Mouse (Mus musculus) megakaryocyte, embryonic 14.5 days (primary cell): ENCODE data around the gene Klk11. TPM values are rescaled to one million over a fixed set of nuclear protein-coding genes. Genes with fewer than 3 reads are reported as not detected.

Source experiments
- H3K27me3 ChIP-seq: replicated peaks from 2 replicates; pipeline ENCODE3; 2012; ENCODE audit warnings: inconsistent platforms
- H3K36me3 ChIP-seq: replicated peaks from 2 replicates; pipeline ENCODE3; 2012; ENCODE audit warnings: low read length, inconsistent platforms, mixed read lengths
- H3K4me1 ChIP-seq: 2 replicates; pipeline ENCODE4 v1.6.1; 2012; ENCODE audit warnings: inconsistent platforms
- H3K4me3 ChIP-seq: replicated peaks from 2 replicates; pipeline ENCODE3; 2012; ENCODE audit warnings: moderate library complexity, mild to moderate bottlenecking, inconsistent platforms
- H3K9me3 ChIP-seq: 2 replicates; pipeline ENCODE4 v1.6.1; 2012; ENCODE audit warnings: inconsistent platforms
- FLI1 ChIP-seq: IDR thresholded peaks from 2 replicates; pipeline ENCODE4 v1.6.1; 2012; ENCODE audit warnings: low read length, inconsistent platforms, mixed read lengths
- GATA1 ChIP-seq: IDR thresholded peaks from 3 replicates; pipeline ENCODE4 v1.6.1; 2012; ENCODE audit warnings: mixed read lengths, low read length, inconsistent platforms, borderline replicate concordance
- polyA plus RNA-seq: library from polyadenylated mRNA; stranded (reverse); fragments of >175 nt; gene quantifications from 2 replicates; pipeline ENCODE4 v1.2.3, GENCODE M21; 2012; ENCODE audit warnings: low replicate concordance; ENCODE audit not compliant: insufficient read depth

Gene Klk11
- not detected in 2 replicates for polyA plus RNA-seq

DNA sequence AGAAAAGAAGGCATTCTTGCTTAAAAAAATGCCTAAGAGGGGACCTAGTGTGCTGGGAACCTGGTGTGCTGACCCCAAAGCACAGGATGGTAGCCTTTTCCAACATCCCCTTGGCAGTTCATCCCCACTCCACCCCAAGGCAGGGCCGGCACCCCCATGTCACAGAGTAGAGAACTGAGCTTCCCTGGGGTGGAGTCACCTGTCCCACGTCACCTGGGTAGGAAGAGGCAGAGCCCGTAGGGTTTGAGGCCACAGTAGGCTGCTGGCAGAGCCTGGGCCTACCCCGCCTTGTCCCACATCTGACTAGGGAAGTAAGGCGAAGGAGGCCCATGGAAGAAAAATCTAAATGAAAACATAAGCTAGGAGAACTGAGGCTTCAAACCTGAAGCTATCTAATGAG, at the start of gene Klk11:
TSS of gene Klk11 (plus strand) at position 241 of the 400 bp plus-strand sequence.
- Histone ChIP-seq H3K4me3 (no peak within 1 kb of the TSS), H3K36me3 (no peaks in the 10 kb centered on the region), H3K9me3 (0 out of 2 replicates have a peak, but pooled peaks cover 6% of the 10 kb centered on the region), H3K4me1 (no peaks in the 10 kb centered on the region), H3K27me3 (peaks cover 6% of the 10 kb centered on the region)
- TF ChIP-seq GATA1 = no peak
- TF ChIP-seq FLI1 = no peak

DNA sequence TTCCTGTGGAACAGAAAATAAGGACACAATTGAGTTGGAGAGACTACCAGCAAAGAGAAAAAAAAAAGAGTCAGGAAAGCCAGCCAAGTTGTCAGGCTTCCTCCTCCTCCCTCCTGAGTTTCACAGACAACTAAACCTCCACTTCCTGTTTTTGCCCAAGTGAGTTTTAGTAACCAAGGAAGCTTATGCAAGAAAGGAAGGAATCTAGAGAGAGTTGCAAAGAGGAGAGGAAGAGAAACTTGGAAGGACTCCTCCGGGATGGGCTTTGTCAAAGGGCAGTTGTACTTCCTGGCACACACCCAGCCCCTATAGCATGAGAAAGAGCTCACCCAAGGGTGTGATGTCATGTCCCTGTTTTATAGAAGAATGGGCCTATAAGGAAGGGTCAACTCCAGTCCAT, 26.6 kb upstream of the Klk11 start:
- no peak for TF ChIP-seq FLI1
- TF ChIP-seq GATA1 = no peak
- Histone ChIP-seq H3K27me3 (no peaks in the 10 kb centered on the region), H3K36me3 (no peaks in the 10 kb centered on the region), H3K4me3 (no peak overlapping the region), H3K4me1 (peaks cover 7% of the 10 kb centered on the region; the same call in 1 of the 2 replicates), H3K9me3 (no peaks in the 10 kb centered on the region)

DNA sequence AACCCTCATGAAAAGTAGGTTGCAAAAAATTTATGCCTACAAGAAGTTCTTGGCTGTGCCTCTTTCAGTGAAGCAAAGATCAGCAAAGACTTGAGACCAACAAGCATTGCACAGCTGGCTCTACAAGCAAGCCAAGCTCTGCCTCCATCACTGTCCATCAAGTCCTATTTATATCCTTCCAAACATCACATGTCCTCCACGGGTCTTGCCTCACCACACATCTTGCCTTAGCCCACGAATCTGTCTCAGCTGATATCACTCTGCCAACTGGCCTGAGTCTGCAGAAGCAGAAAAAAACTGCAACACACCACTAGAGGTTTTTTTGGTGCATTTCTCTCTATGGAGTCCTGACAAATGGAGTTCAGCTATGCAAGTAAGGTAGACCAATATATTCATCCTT, 21.6 kb upstream of the Klk11 start:
- TF ChIP-seq GATA1 (no peak), FLI1 (no peak)
- H3K27me3 ChIP-seq = no peaks in the 10 kb centered on the region
- H3K4me1 ChIP-seq = peaks cover 1% of the 10 kb centered on the region; the same call in 1 of the 2 replicates
- no peak overlapping the region for H3K4me3 ChIP-seq
- no peaks in the 10 kb centered on the region for H3K9me3 ChIP-seq
- no peaks in the 10 kb centered on the region for H3K36me3 ChIP-seq

DNA sequence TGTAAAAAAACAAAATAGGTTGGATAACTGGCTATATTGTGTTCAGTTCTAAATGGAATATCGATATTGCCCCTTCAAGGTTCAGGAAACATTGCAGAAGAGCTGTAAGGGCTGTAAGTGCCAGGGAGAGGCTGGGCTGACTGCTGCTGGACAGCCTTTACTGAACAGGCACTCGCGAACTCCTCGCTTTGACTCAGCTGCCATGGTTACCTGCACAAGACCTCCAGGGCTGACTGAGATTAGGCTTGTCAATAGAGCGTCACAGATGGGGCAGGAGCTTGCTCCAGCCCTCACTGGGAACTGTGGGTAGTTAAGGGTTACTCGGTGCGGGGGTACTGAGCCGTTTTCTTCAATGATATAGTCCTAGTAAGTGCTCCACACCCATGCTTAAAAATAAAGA, 7.9 kb upstream of the Klk11 start:
- Histone ChIP-seq H3K9me3 (0 out of 2 replicates have a peak, but pooled peaks cover 6% of the 10 kb centered on the region), H3K4me1 (no peaks in the 10 kb centered on the region; the same call in 1 of the 2 replicates), H3K36me3 (no peaks in the 10 kb centered on the region), H3K4me3 (no peak overlapping the region), H3K27me3 (no peaks in the 10 kb centered on the region)
- no peak for TF ChIP-seq FLI1
- TF ChIP-seq GATA1 = no peak

DNA sequence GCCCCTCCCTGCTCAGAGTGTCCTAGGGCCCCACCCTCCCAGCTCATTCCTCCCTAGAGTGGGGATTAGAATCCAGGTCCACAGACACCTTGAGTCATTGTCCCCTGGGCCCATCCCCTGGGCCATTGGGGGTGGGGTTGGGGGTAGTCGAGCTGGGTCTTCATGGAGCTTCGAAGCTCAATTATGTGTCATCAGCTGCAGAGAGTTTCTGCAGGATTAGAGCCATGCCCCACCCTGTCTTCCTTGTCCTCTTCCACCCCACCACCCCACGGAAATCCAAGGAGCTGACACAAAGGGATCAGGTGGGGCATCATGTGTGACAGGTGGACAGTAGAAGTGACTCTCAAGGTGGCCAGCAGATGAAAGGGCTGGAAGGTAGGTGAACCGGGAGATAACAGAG, 5.8 kb upstream of the Klk11 start, which contains the start of gene Klk12:
TSS of gene Klk12 (plus strand) at position 301 of the 400 bp plus-strand sequence.
- Histone ChIP-seq H3K36me3 (no peaks in the 10 kb centered on the region), H3K9me3 (0 out of 2 replicates have a peak, but pooled peaks cover 6% of the 10 kb centered on the region), H3K4me1 (no peaks in the 10 kb centered on the region), H3K27me3 (no peaks in the 10 kb centered on the region), H3K4me3 (no peak within 1 kb of the TSS)
- TF ChIP-seq FLI1 = no peak
- no peak for TF ChIP-seq GATA1

DNA sequence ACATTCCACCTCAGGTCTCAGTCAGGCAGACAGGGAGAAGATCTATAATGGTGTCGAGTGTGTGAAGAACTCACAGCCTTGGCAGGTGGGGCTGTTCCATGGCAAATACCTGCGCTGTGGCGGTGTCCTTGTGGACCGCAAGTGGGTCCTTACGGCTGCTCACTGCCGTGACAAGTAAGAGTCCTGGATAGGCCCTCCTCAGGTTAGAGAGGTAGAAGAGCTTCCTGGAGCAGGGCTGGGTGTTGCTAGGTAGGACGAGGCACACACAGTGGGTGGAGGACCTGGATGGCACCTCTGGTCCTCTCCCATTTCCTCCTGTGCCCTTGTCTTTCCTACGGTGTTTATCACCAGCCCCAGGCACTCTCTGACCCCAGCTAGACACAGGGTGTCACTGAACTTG, 4.8 kb upstream of the Klk11 start:
- H3K4me3 ChIP-seq = no peak overlapping the region
- TF ChIP-seq GATA1 (no peak), FLI1 (no peak)
- H3K27me3 ChIP-seq = no peaks in the 10 kb centered on the region
- 0 out of 2 replicates have a peak, but pooled peaks cover 6% of the 10 kb centered on the region for H3K9me3 ChIP-seq
- H3K36me3 ChIP-seq = no peaks in the 10 kb centered on the region
- H3K4me1 ChIP-seq = no peaks in the 10 kb centered on the region

DNA sequence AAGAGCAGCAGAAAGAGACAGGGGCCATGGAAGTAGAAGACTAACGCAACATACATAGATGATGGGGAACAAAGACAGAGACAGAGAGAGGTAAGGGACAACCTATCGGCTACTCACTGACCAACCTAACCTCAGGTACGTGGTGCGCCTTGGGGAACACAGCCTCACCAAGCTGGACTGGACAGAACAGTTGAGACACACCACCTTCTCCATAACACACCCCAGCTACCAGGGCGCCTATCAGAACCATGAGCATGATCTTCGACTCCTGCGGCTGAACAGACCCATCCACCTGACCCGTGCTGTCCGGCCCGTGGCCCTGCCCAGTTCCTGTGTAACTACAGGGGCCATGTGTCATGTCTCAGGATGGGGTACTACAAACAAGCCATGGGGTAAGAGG, 3.7 kb upstream of the Klk11 start:
- no peak for TF ChIP-seq GATA1
- TF ChIP-seq FLI1 = no peak
- H3K4me3 ChIP-seq = no peak overlapping the region
- 0 out of 2 replicates have a peak, but pooled peaks cover 6% of the 10 kb centered on the region for H3K9me3 ChIP-seq
- H3K27me3 ChIP-seq = no peaks in the 10 kb centered on the region
- no peaks in the 10 kb centered on the region for H3K4me1 ChIP-seq
- H3K36me3 ChIP-seq = no peaks in the 10 kb centered on the region

DNA sequence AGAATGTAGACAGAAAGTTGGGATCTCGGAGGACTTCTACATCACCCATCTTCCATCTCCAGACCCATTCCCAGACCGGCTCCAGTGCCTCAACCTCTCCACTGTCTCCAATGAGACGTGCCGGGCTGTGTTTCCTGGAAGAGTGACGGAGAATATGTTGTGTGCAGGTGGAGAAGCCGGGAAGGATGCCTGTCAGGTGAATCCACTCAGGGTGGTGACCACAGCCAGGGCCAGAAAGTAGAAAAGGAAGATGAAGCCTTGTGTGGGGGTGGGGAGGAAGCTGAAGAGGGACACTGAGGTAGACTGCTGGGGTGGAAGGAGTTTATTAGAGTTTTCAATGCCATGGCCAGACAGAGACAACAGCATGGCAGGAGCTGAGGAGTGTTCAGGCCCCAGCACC, 2.5 kb upstream of the Klk11 start:
- no peak overlapping the region for H3K4me3 ChIP-seq
- TF ChIP-seq FLI1 = no peak
- TF ChIP-seq GATA1 = no peak
- H3K27me3 ChIP-seq = no peaks in the 10 kb centered on the region
- H3K9me3 ChIP-seq = 0 out of 2 replicates have a peak, but pooled peaks cover 6% of the 10 kb centered on the region
- H3K36me3 ChIP-seq = no peaks in the 10 kb centered on the region
- H3K4me1 ChIP-seq = no peaks in the 10 kb centered on the region

DNA sequence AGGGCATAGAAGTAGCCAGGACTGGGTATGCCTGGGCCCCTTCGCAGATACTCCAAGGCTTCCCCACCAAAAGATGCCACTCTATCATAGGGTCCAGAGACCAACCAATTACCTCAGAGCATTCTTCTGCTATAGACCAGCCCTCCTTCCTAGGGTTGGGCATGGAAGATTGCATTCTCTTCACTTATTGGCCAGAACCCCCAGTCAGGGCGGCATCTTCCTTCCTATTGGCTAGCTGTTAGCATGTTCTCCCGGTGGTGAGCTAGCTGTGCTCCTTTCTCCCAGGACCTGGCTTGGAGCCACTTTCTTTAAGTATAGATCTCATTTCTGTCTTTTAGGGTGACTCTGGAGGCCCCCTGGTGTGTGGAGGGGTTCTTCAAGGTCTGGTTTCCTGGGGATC, 1.5 kb upstream of the Klk11 start:
- Histone ChIP-seq H3K36me3 (no peaks in the 10 kb centered on the region), H3K9me3 (0 out of 2 replicates have a peak, but pooled peaks cover 6% of the 10 kb centered on the region), H3K4me3 (no peak overlapping the region), H3K4me1 (no peaks in the 10 kb centered on the region), H3K27me3 (peaks cover 2% of the 10 kb centered on the region)
- TF ChIP-seq GATA1 (no peak), FLI1 (no peak)

DNA sequence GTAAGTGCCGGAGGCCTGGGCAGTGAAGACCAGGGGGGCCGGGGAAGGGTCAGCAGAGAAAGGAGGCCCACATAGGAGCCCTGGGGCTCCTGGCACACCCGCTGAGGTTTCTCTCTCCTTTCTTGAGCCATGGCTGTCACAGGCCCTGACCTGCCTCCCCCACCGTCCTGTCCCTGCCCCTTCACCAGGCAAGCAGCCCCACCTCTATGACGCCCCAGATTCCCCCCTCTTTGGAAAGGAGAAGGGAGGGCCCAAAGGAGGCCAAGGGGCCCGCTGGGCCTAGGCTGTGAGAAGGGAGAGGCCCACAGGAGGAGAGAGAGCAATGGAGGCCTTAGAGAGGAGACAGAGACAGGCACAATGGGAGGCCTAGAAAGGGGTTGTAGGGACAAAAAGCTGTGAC, 398 bp downstream of the Klk11 start:
- TF ChIP-seq GATA1 (no peak), FLI1 (no peak)
- Histone ChIP-seq H3K27me3 (peaks cover 8% of the 10 kb centered on the region), H3K4me1 (no peaks in the 10 kb centered on the region), H3K36me3 (no peaks in the 10 kb centered on the region), H3K4me3 (no peak overlapping the region), H3K9me3 (0 out of 2 replicates have a peak, but pooled peaks cover 1% of the 10 kb centered on the region)
